Mouse (Mus musculus): Measurements from ENCODE around the gene Pabpn1l.

DNA sequence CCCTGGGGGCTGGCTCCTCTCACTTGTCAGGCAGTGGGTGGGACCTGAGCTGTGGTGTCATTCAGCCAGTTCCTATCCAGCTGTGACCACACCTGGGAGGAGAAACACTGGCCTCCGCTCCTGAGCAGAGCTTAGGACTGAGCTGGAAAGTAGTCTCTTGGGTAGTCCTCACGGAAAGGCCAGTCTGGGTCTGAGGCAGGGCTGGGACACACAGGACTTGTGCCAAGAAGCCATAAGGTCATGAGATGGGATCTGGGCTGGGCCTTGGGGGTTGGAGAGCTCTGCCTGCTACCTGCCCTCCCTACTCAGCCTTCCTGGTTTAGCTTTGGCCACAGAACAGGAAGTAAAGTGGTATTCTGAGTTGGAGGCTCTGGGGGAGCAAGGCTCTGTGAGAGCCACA, 4.4 kb upstream of the Pabpn1l start:
- TF ChIP-seq GATA1 (IDR thresholded peaks at IDR 0.05; ENCODE audit: borderline replicate concordance, low read length) (no peak), FLI1 (IDR thresholded peaks at IDR 0.05; ENCODE audit: low read length) (no peak)
